Mouse (Mus musculus) midbrain, embryonic 10.5 days (tissue): ENCODE results near the gene Actl7b. TPM values are rescaled to one million over a fixed set of nuclear protein-coding genes. Genes with fewer than 3 reads are reported as not detected.

Experiments
- DNase-seq: peaks from one replicate; pipeline ENCODE4 v3.0.0-alpha.2; 2017; ENCODE audit warnings: low spot score
- H3K27ac ChIP-seq: fragments of 300-500 bp; sonication (generic); replicated peaks from 2 replicates; pipeline ENCODE4 v1.5.1; 2016; ENCODE audit warnings: mild to moderate bottlenecking
- H3K27me3 ChIP-seq: fragments of 300-500 bp; sonication (generic); 2 replicates; pipeline ENCODE4 v1.6.1; 2016; ENCODE audit warnings: low read depth, mild to moderate bottlenecking; ENCODE audit not compliant: poor library complexity, severe bottlenecking
- H3K36me3 ChIP-seq: fragments of 300-500 bp; sonication (generic); 2 replicates; pipeline ENCODE4 v1.6.1; 2016; ENCODE audit warnings: mild to moderate bottlenecking, moderate library complexity
- H3K4me1 ChIP-seq: fragments of 300-500 bp; sonication (generic); 2 replicates; pipeline ENCODE4 v1.6.1; 2016
- H3K4me3 ChIP-seq: fragments of 300-500 bp; sonication (generic); 2 replicates; pipeline ENCODE4 v1.5.1; 2016; ENCODE audit warnings: mild to moderate bottlenecking, moderate library complexity
- H3K9me3 ChIP-seq: fragments of 300-500 bp; sonication (generic); replicated peaks from 2 replicates; pipeline ENCODE4 v1.6.1; 2016; ENCODE audit warnings: mild to moderate bottlenecking
- WGBS: fragments of 180-500 bp; shearing (Covaris S2); methylation state at CpG from one replicate; pipeline ENCODE4 v1.1.7; 2016; 5-methylcytosine and 5-hydroxymethylcytosine counted together
- polyA plus RNA-seq: library from polyadenylated mRNA; unstranded; fragments of >200 nt; fragmentation: Nextera tagmentation; extraction: Ambion mirVana; gene quantifications from 2 replicates; pipeline ENCODE4 v1.2.1, GENCODE M21; 2016

Gene Actl7b
- not detected in 2 replicates for polyA plus RNA-seq

DNA sequence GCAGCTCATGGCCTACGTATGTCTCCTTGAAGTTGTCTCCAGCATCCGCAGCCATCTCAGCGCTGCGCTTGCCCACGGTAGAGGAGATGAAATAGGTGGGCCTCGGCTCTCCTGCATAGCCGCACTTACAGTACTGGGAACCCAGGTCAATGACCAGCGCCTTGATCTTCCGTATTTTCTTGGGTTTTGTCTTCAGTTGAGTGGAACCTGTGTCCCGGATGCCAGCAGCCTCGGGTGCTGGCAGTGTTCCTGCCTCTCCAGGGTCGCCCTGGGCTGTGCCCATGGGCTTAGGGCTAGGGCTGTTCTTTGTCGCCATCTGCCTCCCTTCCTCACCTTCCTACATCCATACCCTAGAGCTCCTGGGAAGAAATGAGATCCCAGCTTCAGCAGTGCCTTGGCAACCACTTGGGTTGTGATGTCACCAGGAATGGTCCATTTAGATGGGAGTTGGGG lies at the start of gene Actl7b:
Actl7b (minus strand) TSS at position 403 of the 453 bp plus-strand sequence.
- no peak for DNase-seq
- 94% methylated on average over 13 of the region's 13 CpGs for WGBS
- H3K4me1 ChIP-seq = no peaks in the 10 kb centered on the region
- peaks cover 28% of the 10 kb centered on the region for H3K36me3 ChIP-seq
- no peak within 1 kb of the TSS for H3K4me3 ChIP-seq
- H3K27me3 ChIP-seq = no peaks in the 10 kb centered on the region
- H3K27ac ChIP-seq = no peak within 1 kb of the TSS
- no peaks in the 10 kb centered on the region for H3K9me3 ChIP-seq

DNA sequence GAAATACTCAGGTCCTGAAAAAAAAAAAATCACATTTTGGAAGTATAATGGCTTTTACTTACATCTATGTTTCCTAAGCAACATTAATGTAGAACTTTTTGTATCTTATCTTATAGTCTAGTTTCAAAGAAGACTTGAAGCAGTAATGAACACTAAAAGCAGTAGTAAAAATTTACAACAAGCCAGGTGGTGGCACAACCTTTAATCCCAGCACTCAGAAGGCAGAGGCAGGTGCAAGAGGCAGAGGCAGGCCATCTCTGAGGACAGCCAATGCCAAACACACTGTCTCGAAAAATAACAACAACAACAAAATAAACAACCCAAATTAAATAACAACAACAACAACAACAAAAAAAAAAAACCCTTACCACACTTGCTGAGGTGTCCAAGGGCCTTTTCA lies 29.8 kb upstream of the Actl7b start:
- Histone ChIP-seq H3K27me3 (no peaks in the 10 kb centered on the region), H3K27ac (no peak overlapping the region), H3K4me1 (no peaks in the 10 kb centered on the region), H3K9me3 (no peaks in the 10 kb centered on the region), H3K4me3 (no peak overlapping the region), H3K36me3 (peaks cover 100% of the 10 kb centered on the region)
- WGBS = 63% methylated on average over 1 of the region's 1 CpGs
- DNase-seq = no peak

DNA sequence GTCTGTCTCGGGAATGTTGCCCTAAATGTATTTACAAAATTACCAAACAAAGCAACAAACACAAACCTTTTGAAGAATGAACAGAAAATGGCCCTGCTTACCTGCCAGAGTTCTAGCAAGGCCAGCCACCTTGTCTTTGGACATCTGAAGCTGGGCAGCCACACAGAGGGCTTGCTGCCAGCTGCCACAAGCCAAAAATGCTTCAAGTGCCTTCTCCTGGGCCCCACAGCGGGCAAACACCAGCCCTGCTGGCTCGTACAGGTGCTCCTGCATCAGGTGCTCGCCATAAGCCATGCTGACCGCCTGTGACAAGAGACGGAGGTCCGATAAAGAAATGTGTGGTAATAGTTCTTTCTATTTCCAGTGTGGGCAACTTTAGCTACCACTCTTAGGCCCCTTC lies 27.7 kb upstream of the Actl7b start:
- Histone ChIP-seq H3K4me1 (no peaks in the 10 kb centered on the region), H3K36me3 (peaks cover 100% of the 10 kb centered on the region), H3K4me3 (no peak overlapping the region), H3K27ac (no peak overlapping the region), H3K9me3 (no peaks in the 10 kb centered on the region), H3K27me3 (no peaks in the 10 kb centered on the region)
- no peak for DNase-seq
- WGBS = 93% methylated on average over 7 of the region's 7 CpGs

DNA sequence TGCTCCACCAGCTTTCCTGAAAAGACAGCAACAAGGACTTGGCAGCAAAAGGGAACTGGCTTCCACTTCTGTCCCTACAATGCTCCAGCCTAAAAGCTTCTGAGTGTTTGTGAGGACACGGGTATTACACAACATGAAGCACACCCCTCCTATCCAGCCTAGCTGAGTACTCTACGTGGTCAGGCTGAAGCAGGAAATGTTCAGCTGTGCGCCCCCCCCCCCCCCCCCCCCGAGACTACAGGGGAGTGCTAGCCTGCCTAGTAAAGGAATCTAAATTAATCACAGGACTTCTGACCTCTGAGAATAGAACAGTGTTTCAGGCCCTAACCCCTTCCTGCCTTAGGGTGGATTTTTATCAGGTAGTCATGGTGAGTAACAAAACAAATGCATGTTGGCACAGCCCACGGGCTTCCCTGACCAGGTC lies 26.6 kb upstream of the Actl7b start:
- 81% methylated on average over 5 of the region's 5 CpGs for WGBS
- Histone ChIP-seq H3K4me3 (no peak overlapping the region), H3K9me3 (no peaks in the 10 kb centered on the region), H3K27me3 (no peaks in the 10 kb centered on the region), H3K4me1 (no peaks in the 10 kb centered on the region), H3K36me3 (peaks cover 100% of the 10 kb centered on the region), H3K27ac (no peak overlapping the region)
- DNase-seq = no peak

DNA sequence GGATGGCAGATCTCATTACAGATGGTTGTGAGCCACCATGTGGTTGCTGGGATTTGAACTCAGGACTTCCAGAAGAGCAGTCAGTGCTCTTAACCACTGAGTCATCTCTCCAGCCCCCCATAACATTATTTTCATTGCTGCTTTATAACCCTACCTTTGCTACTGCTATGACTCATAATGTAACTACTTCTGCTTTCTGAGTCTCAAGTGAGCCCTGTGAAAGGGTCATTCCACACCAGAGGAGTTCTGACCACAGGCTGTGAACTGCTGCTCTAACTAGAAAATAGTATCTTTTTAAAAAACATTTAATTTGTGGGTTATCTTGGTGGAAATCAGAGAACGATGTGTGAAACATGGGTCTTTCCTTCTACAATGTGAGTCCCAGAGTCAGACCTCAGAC lies 16.4 kb upstream of the Actl7b start:
- Histone ChIP-seq H3K4me1 (no peaks in the 10 kb centered on the region), H3K27me3 (no peaks in the 10 kb centered on the region), H3K27ac (no peak overlapping the region), H3K36me3 (peaks cover 100% of the 10 kb centered on the region), H3K9me3 (no peaks in the 10 kb centered on the region), H3K4me3 (no peak overlapping the region)
- WGBS = 93% methylated on average over 1 of the region's 1 CpGs
- no peak for DNase-seq

DNA sequence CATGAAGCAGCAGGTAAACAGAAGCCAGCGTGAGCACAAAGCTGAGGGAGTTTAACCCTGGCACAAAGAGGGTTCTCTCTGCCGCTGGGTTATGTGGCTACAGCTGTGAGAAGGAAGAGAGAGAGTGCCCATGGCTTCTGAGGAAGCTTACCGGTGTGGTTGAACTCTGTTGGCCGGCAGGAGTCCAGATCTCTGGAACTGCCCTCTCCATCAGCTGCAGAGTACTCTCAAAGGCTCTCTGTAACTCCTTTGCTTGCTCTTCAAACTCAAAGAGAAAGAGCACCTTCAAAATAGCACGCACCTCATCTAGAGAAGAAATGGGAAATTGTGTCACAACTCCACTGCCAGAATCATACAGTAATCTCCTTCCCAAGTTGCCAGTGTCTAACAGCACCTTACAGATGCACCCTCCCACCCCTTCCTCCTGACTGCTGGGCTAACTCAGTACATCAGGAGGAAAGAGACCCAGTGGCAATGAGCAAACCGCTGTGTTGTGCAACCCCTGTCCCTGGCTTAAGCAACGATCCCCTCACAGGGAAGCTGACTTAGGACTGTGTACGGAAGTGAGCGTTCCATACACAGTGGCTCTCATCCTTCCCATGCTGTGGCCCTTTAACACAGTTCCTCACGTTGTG lies 15.8 kb upstream of the Actl7b start:
- Histone ChIP-seq H3K4me3 (no peak overlapping the region), H3K27me3 (no peaks in the 10 kb centered on the region), H3K4me1 (no peaks in the 10 kb centered on the region), H3K27ac (no peak overlapping the region), H3K9me3 (no peaks in the 10 kb centered on the region), H3K36me3 (peaks cover 100% of the 10 kb centered on the region)
- WGBS = 92% methylated on average over 10 of the region's 10 CpGs
- DNase-seq = no peak

DNA sequence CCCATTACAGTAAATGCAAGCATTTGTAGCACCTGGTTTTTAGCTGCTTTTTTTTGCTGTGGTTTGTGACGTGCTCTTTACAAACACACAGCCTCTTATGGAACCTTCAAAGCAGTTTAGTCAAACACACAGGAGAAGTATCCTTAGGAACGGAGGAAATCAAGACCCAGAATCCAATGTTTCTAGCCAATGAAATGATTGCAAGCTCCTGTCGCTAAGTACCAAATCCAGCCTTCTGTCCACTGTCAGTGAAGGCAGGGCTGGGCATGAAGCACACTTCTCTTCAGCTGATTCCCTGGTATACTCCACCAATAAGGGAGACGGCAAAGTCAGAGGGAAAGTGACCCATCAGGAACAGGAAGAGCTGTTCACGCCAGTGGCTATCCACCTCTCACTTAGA lies 14.8 kb upstream of the Actl7b start:
- H3K9me3 ChIP-seq = no peaks in the 10 kb centered on the region
- H3K27me3 ChIP-seq = no peaks in the 10 kb centered on the region
- peaks cover 100% of the 10 kb centered on the region for H3K36me3 ChIP-seq
- DNase-seq = no peak
- H3K27ac ChIP-seq = no peak overlapping the region
- H3K4me3 ChIP-seq = no peak overlapping the region
- WGBS = 91% methylated on average over 5 of the region's 5 CpGs
- H3K4me1 ChIP-seq = no peaks in the 10 kb centered on the region

DNA sequence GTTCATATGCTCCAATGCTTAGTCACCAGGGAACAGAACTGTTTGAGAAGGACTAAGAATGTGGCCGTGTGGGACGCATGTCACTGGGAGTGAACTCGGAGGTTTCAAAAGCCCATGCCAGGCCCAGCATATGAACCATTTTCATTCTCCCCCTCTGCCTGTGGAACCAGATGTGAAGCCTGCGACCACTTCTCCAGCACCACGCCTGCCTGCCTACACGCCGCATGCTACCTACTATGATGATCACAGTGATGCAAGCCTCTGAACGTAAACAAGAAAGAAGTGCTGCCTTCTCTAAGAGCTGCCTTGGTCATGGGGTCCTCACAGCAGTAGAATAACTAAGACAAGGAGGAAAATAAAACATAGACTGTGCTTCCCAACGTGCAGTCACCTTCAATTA lies 6.2 kb upstream of the Actl7b start:
- Histone ChIP-seq H3K27me3 (no peaks in the 10 kb centered on the region), H3K36me3 (peaks cover 90% of the 10 kb centered on the region), H3K9me3 (no peaks in the 10 kb centered on the region), H3K4me1 (no peaks in the 10 kb centered on the region), H3K4me3 (no peak overlapping the region), H3K27ac (no peak overlapping the region)
- 96% methylated on average over 9 of the region's 9 CpGs for WGBS
- DNase-seq = no peak

DNA sequence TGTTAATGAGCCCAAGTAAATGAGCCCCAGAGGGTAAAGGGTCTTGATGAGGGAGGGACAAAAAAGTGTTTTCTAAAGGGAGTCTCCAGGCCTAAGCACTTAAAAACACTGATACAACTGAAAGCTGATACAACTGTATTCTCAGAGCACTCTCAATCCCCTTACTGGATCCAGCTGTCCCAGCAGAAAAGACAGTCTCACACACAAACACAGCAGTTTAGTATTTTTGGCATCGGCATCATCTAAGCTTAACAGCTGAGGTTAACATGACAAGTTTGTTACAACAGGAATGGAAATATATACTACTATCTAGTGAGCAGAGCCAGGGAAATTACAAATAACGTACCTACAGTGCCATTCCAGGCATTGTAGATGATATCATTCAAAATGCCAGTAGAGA lies 5.1 kb upstream of the Actl7b start:
- H3K4me1 ChIP-seq = no peaks in the 10 kb centered on the region
- no peak for DNase-seq
- no peaks in the 10 kb centered on the region for H3K9me3 ChIP-seq
- 94% methylated on average over 2 of the region's 2 CpGs for WGBS
- H3K27me3 ChIP-seq = no peaks in the 10 kb centered on the region
- H3K4me3 ChIP-seq = no peak overlapping the region
- H3K36me3 ChIP-seq = peaks cover 79% of the 10 kb centered on the region
- H3K27ac ChIP-seq = no peak overlapping the region

DNA sequence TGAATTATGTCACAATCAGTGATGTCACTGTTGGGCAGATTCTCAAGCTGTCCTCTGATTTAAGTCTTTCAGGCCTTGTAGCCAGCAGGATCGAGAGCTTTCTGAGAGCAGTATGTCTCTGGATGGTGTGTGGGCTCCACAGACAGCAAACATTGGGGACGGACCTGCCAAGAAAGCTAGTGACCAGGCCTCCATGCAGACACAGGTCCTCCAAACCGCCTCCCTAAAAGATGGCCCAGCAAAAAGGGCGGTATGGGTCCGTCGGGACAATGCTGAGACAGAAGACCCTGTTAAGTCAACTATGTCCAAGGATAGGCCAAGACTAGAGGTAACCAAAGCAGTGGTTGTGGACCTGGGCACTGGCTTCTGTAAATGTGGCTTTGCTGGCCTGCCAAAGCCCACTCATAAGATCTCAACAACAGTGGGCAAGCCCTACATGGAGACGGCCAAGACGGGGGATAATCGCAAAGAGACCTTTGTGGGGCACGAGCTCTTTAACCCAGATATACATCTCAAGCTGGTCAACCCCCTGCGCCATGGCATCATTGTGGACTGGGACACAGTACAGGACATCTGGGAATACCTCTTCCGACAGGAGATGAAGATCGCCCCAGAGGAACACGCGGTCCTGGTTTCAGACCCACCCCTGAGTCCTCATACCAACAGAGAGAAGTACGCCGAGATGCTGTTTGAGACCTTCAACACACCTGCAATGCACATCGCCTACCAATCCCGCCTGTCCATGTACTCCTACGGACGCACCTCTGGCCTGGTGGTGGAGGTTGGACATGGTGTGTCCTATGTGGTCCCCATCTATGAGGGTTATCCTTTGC lies 2.3 kb upstream of the Actl7b start, which contains the start of gene Actl7a:
Actl7a (plus strand) TSS at position 51 of the 833 bp plus-strand sequence.
- Histone ChIP-seq H3K4me1 (no peaks in the 10 kb centered on the region), H3K36me3 (peaks cover 52% of the 10 kb centered on the region), H3K27ac (no peak within 1 kb of the TSS), H3K4me3 (no peak within 1 kb of the TSS), H3K9me3 (no peaks in the 10 kb centered on the region), H3K27me3 (no peaks in the 10 kb centered on the region)
- no peak for DNase-seq
- WGBS = 97% methylated on average over 21 of the region's 21 CpGs

DNA sequence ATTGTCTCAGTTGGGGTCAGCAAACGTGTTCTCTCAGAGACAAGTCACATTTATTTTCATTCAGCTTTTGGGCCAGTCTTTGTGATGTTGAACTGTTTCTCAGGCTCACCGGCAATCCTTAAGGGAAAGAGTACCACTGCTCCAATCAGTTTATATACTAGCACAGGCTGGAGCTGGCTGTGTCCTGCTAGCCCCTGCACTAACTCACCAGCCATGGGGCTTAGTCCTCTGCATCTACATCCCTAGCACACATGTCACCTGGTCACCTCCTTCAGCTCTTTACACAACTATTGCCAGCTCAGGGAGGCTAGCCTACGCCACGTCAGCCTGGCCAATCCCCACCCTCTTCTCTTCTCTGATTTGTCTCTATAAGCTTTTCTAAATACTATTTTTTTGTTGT lies 1.5 kb upstream of the Actl7b start:
- WGBS = 90% methylated on average over 4 of the region's 4 CpGs
- H3K36me3 ChIP-seq = peaks cover 44% of the 10 kb centered on the region
- H3K4me1 ChIP-seq = no peaks in the 10 kb centered on the region
- DNase-seq = no peak
- H3K9me3 ChIP-seq = no peaks in the 10 kb centered on the region
- no peaks in the 10 kb centered on the region for H3K27me3 ChIP-seq
- no peak overlapping the region for H3K27ac ChIP-seq
- H3K4me3 ChIP-seq = no peak overlapping the region

DNA sequence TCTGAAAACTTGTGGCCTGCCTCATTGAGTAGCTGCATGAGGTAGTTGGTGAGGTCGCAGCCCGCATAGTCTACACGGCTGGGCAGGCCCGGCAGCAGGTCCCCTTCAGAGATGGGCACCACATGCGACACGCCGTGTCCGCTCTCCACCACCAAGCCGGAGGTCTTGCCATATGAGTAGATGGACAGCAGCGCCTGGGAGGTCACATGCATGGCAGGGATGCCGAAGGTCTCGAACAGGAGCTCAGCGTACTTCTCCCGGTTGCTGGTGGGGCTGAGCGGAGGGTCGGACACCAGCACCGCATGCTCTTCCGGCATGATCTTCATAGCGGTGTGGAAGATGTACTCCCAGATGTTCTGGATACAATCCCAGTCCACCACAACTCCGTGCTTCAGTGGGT lies 632 bp downstream of the Actl7b start:
- WGBS = 97% methylated on average over 20 of the region's 20 CpGs
- no peak for DNase-seq
- no peaks in the 10 kb centered on the region for H3K9me3 ChIP-seq
- H3K27me3 ChIP-seq = no peaks in the 10 kb centered on the region
- no peak overlapping the region for H3K27ac ChIP-seq
- peaks cover 23% of the 10 kb centered on the region for H3K36me3 ChIP-seq
- no peak overlapping the region for H3K4me3 ChIP-seq
- no peaks in the 10 kb centered on the region for H3K4me1 ChIP-seq

DNA sequence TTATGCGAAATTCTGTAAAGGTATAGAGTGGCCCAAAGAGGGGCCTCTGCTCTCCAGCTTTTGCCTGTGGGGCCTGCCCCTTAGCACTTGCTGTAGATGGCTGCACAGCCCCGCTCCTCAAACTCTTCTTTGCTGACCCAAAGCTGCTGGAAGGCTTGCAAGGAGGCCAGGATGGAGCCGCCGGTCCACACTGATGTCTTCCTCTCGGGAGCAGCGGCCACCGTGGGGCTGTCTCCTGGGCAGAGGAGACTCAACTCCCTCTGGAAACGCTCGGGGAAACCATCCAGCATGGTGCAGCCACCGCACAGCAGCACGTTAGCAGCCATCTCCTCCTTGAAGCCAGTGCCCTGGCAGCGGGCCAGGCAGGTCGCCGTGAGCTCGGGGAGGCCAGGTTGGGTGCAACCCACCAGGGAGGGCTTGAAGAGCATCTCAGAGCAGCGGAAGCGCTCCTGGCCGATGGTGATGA lies 1.2 kb downstream of the Actl7b start, which contains the start of gene Gm26657:
Gm26657 (plus strand) TSS at position 51 of the 466 bp plus-strand sequence.
- DNase-seq = no peak
- Histone ChIP-seq H3K36me3 (peaks cover 18% of the 10 kb centered on the region), H3K9me3 (no peaks in the 10 kb centered on the region), H3K4me3 (no peak within 1 kb of the TSS), H3K27ac (no peak within 1 kb of the TSS), H3K4me1 (no peaks in the 10 kb centered on the region), H3K27me3 (no peaks in the 10 kb centered on the region)
- WGBS = 88% methylated on average over 18 of the region's 18 CpGs
